Mouse (Mus musculus) forebrain, embryonic 11.5 days (tissue): ENCODE results near the gene Olfr803. TPM values are rescaled to one million over a fixed set of nuclear protein-coding genes. Genes with fewer than 3 reads are reported as not detected.

Source experiments
- microRNA-seq: library from miRNA; unstranded; fragments of <30 nt; microRNA quantifications from one replicate; pipeline ENCODE4, GENCODE M21; 2016; ENCODE audit not compliant: insufficient number of aligned reads
- polyA plus RNA-seq: library from polyadenylated mRNA; unstranded; fragments of >200 nt; fragmentation: Nextera tagmentation; extraction: Ambion mirVana; gene quantifications from 2 replicates; pipeline ENCODE4 v1.2.1, GENCODE M21; 2014

Gene Olfr803
- polyA plus RNA-seq, 1 experiment from 2014 or later = not detected

Small RNA genes within 50 kb of the gene (microRNA-seq; reads per million reads assigned to microRNA genes)
- gene Gm24485 = not detected

Other genes with a start within 250 kb of the Olfr803 start
- not detected in 2 replicates for gene Olfr787, start 232.4 kb downstream of the Olfr803 start, polyA plus RNA-seq
- gene Olfr788, start 223.3 kb downstream of the Olfr803 start, polyA plus RNA-seq = not detected in 2 replicates
- gene Olfr789, start 209.5 kb downstream of the Olfr803 start, polyA plus RNA-seq = not detected in 2 replicates
- not detected in 2 replicates for gene Olfr790, start 195.8 kb downstream of the Olfr803 start, polyA plus RNA-seq
- gene Olfr791, start 172.5 kb downstream of the Olfr803 start, polyA plus RNA-seq = not detected in 2 replicates
- gene Olfr792, start 155.1 kb downstream of the Olfr803 start, polyA plus RNA-seq = not detected in 2 replicates
- not detected in 2 replicates for gene Olfr794, start 126.6 kb downstream of the Olfr803 start, polyA plus RNA-seq
- gene Olfr796, start 81.7 kb downstream of the Olfr803 start, polyA plus RNA-seq = not detected in 2 replicates
- gene Olfr798, start 66.4 kb downstream of the Olfr803 start, polyA plus RNA-seq = not detected in 2 replicates
- not detected in 2 replicates for gene Olfr799, start 56.8 kb downstream of the Olfr803 start, polyA plus RNA-seq
- gene Olfr800, start 36.6 kb downstream of the Olfr803 start, polyA plus RNA-seq = not detected in 2 replicates
- not detected in 2 replicates for gene Olfr801, start 20.4 kb downstream of the Olfr803 start, polyA plus RNA-seq
- gene Olfr802, start 6.1 kb downstream of the Olfr803 start, polyA plus RNA-seq = not detected in 2 replicates
- not detected in 2 replicates for gene Olfr804, start 8.9 kb upstream of the Olfr803 start, polyA plus RNA-seq
- gene Olfr805, start 35.1 kb upstream of the Olfr803 start, polyA plus RNA-seq = not detected in 2 replicates
- not detected in 2 replicates for gene Olfr806, start 47.6 kb upstream of the Olfr803 start, polyA plus RNA-seq
- not detected in 2 replicates for gene Olfr807, start 63.5 kb upstream of the Olfr803 start, polyA plus RNA-seq
- not detected in 2 replicates for gene Olfr808, start 71.2 kb upstream of the Olfr803 start, polyA plus RNA-seq
- gene Olfr809, start 80.4 kb upstream of the Olfr803 start, polyA plus RNA-seq = not detected in 2 replicates
- gene Olfr810, start 100.6 kb upstream of the Olfr803 start, polyA plus RNA-seq = not detected in 2 replicates
- not detected in 2 replicates for gene Olfr811, start 110.1 kb upstream of the Olfr803 start, polyA plus RNA-seq
- gene Olfr812, start 151.8 kb upstream of the Olfr803 start, polyA plus RNA-seq = not detected in 2 replicates
- not detected in 2 replicates for gene Olfr813, start 161.1 kb upstream of the Olfr803 start, polyA plus RNA-seq
- gene Olfr814, start 185.6 kb upstream of the Olfr803 start, polyA plus RNA-seq = not detected in 2 replicates
- gene Olfr815, start 211.6 kb upstream of the Olfr803 start, polyA plus RNA-seq = not detected in 2 replicates
- gene Olfr816, start 221.3 kb upstream of the Olfr803 start, polyA plus RNA-seq = not detected in 2 replicates